Mouse (Mus musculus): Measurements from ENCODE around the gene Slc7a14. TPM values are rescaled to one million over a fixed set of nuclear protein-coding genes. Genes with fewer than 3 reads are reported as not detected.

The Slc7a14 gene
- polyA plus RNA-seq, 1 experiment from 2014 or later: 2.2 TPM

DNA sequence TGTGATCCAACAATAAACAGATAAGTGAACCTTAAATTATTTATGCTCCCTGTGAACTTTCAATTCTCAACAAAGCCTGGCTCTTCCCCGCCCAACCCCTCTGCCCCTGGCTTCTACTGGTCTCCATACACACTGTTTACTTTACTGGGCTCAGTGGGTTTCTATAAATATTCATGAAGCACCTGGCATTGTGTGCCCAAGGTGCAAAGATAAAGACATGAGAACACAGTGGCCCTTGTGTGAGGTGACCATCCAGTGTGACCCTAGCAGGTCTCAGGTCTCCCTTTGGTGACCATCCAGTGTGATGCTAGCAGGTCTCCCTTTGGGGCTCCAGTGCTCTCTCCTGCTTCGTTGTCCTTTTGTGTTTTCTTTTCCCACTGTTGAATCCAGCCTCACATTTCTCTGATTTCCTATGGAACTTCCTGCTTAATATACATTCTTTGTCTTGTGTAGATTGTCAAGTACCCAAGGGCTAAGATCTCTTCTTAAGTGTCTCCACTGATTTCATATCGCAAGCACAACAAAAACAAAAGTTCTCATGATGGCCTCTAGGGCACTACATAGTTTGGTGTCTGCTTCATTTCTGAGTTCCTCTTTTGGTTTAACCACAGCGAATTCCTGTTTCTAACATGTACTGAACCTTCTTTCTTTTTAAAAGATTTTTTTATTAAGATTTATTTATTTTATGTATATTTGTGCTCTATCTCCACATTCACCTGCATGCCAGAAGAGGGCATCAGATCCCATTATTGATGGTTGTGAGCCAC, 40.4 kb downstream of the Slc7a14 start:
- Histone ChIP-seq H3K27me3 (replicated peaks; ENCODE audit: control insufficient read depth, insufficient read depth, low read length) (no peaks in the 10 kb centered on the region), H3K4me2 (ENCODE audit: low read length) (no peak overlapping the region), H3K4me1 (ENCODE audit: control insufficient read depth, insufficient read depth, low read length) (no peaks in the 10 kb centered on the region), H3K27ac (ENCODE audit: low read depth, low read length) (no peak overlapping the region), H3K36me3 (ENCODE audit: control insufficient read depth, insufficient read depth, low read length) (no peaks in the 10 kb centered on the region), H3K4me3 (ENCODE audit: low read depth, low read length) (no peak overlapping the region), H3K9ac (ENCODE audit: low read length) (no peak overlapping the region), H3K9me3 (replicated peaks; ENCODE audit: control insufficient read depth, low read length) (no peaks in the 10 kb centered on the region)
- no peak for DNase-seq (ENCODE audit: low spot score)
- ATAC-seq: no peak
- WGBS: 82% methylated on average over 4 of the region's 4 CpGs

GRCm38 (mm10) chr3:31267921-31268320, 42.3 kb downstream of the Slc7a14 start:
- Histone ChIP-seq H3K4me3 (ENCODE audit: low read depth, low read length) (no peak overlapping the region), H3K9ac (ENCODE audit: low read length) (no peak overlapping the region), H3K27me3 (replicated peaks; ENCODE audit: control insufficient read depth, insufficient read depth, low read length) (no peaks in the 10 kb centered on the region), H3K27ac (ENCODE audit: low read depth, low read length) (no peak overlapping the region), H3K4me1 (ENCODE audit: control insufficient read depth, insufficient read depth, low read length) (no peaks in the 10 kb centered on the region), H3K4me2 (ENCODE audit: low read length) (no peak overlapping the region), H3K36me3 (ENCODE audit: control insufficient read depth, insufficient read depth, low read length) (no peaks in the 10 kb centered on the region), H3K9me3 (replicated peaks; ENCODE audit: control insufficient read depth, low read length) (no peaks in the 10 kb centered on the region)
- WGBS: 90% methylated on average over 2 of the region's 2 CpGs
- no peak for ATAC-seq
- DNase-seq (ENCODE audit: low spot score): no peak

- Histone ChIP-seq H3K4me1 (ENCODE audit: control insufficient read depth, insufficient read depth, low read length) (peaks cover 1% of the 10 kb centered on the region; the same call in 1 of the 2 replicates), H3K9me3 (replicated peaks; ENCODE audit: control insufficient read depth, low read length) (no peaks in the 10 kb centered on the region), H3K27ac (ENCODE audit: low read depth, low read length) (no peak overlapping the region), H3K4me3 (ENCODE audit: low read depth, low read length) (no peak overlapping the region), H3K9ac (ENCODE audit: low read length) (no peak overlapping the region), H3K36me3 (ENCODE audit: control insufficient read depth, insufficient read depth, low read length) (no peaks in the 10 kb centered on the region), H3K4me2 (ENCODE audit: low read length) (no peak overlapping the region), H3K27me3 (replicated peaks; ENCODE audit: control insufficient read depth, insufficient read depth, low read length) (no peaks in the 10 kb centered on the region)
- WGBS: 90% methylated on average over 7 of the region's 7 CpGs
- ATAC-seq (no peak), DNase-seq (ENCODE audit: low spot score) (no peak)
These were observed 43.2 kb downstream of the Slc7a14 start for GRCm38 (mm10) chr3:31266941-31267340.

DNA sequence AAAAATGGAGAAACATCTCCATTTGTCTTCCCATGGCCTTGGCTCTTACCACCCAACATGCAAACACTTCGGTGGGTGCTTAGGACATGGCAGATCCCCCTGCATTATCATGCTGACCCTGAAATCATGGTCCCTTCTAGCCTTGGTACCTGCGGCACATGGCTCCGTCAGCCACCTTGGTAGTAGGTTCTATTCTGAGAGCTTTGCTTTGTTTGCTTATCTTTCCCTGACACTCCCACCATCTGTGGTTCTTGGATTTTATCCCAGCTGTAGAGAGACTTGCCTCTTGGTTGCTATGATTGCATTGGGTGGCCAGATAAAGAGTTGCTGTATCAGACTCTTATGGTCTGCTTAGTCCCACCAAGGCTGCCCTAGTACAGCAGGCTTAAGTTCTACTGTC, 46.6 kb downstream of the Slc7a14 start:
- ATAC-seq: no peak
- 92% methylated on average over 3 of the region's 3 CpGs for WGBS

GRCm38 (mm10) chr3:31261418-31262014, 48.7 kb downstream of the Slc7a14 start:
- H3K4me3 ChIP-seq (ENCODE audit: low read depth, low read length): no peak overlapping the region
- WGBS: 32% methylated on average over 7 of the region's 7 CpGs
- no peaks in the 10 kb centered on the region for H3K27me3 ChIP-seq (replicated peaks; ENCODE audit: control insufficient read depth, insufficient read depth, low read length)
- H3K4me1 ChIP-seq (ENCODE audit: control insufficient read depth, insufficient read depth, low read length): peaks cover 9% of the 10 kb centered on the region
- no peak overlapping the region for H3K4me2 ChIP-seq (ENCODE audit: low read length)
- DNase-seq (ENCODE audit: low spot score) (peak; percentile 28), ATAC-seq (no peak)
- no peaks in the 10 kb centered on the region for H3K9me3 ChIP-seq (replicated peaks; ENCODE audit: control insufficient read depth, low read length)
- H3K36me3 ChIP-seq (ENCODE audit: control insufficient read depth, insufficient read depth, low read length): no peaks in the 10 kb centered on the region
- no peak overlapping the region for H3K27ac ChIP-seq (ENCODE audit: low read depth, low read length)
- H3K9ac ChIP-seq (ENCODE audit: low read length): no peak overlapping the region

More for the DNA sequence above, 46.6 kb downstream of the Slc7a14 start:
- DNase-seq (ENCODE audit: low spot score): no peak
- peaks cover 9% of the 10 kb centered on the region for H3K4me1 ChIP-seq (ENCODE audit: control insufficient read depth, insufficient read depth, low read length)
- H3K4me2 ChIP-seq (ENCODE audit: low read length): no peak overlapping the region
- no peak overlapping the region for H3K9ac ChIP-seq (ENCODE audit: low read length)
- no peaks in the 10 kb centered on the region for H3K36me3 ChIP-seq (ENCODE audit: control insufficient read depth, insufficient read depth, low read length)
- H3K4me3 ChIP-seq (ENCODE audit: low read depth, low read length): no peak overlapping the region
- no peaks in the 10 kb centered on the region for H3K9me3 ChIP-seq (replicated peaks; ENCODE audit: control insufficient read depth, low read length)
- H3K27ac ChIP-seq (ENCODE audit: low read depth, low read length): no peak overlapping the region
- H3K27me3 ChIP-seq (replicated peaks; ENCODE audit: control insufficient read depth, insufficient read depth, low read length): no peaks in the 10 kb centered on the region

- no peak overlapping the region for H3K4me3 ChIP-seq (ENCODE audit: low read depth, low read length)
- WGBS: 36% methylated on average over 3 of the region's 3 CpGs
- ATAC-seq (peak; percentile 8; the same call in 1 of the 2 replicates), DNase-seq (ENCODE audit: low spot score) (no peak)
- H3K36me3 ChIP-seq (ENCODE audit: control insufficient read depth, insufficient read depth, low read length): no peaks in the 10 kb centered on the region
- no peak overlapping the region for H3K4me2 ChIP-seq (ENCODE audit: low read length)
- H3K4me1 ChIP-seq (ENCODE audit: control insufficient read depth, insufficient read depth, low read length): peaks cover 9% of the 10 kb centered on the region
- H3K27ac ChIP-seq (ENCODE audit: low read depth, low read length): no peak overlapping the region
- H3K9me3 ChIP-seq (replicated peaks; ENCODE audit: control insufficient read depth, low read length): no peaks in the 10 kb centered on the region
- no peak overlapping the region for H3K9ac ChIP-seq (ENCODE audit: low read length)
- no peaks in the 10 kb centered on the region for H3K27me3 ChIP-seq (replicated peaks; ENCODE audit: control insufficient read depth, insufficient read depth, low read length)
These were observed 49.2 kb downstream of the Slc7a14 start for GRCm38 (mm10) chr3:31260964-31261346.

DNA sequence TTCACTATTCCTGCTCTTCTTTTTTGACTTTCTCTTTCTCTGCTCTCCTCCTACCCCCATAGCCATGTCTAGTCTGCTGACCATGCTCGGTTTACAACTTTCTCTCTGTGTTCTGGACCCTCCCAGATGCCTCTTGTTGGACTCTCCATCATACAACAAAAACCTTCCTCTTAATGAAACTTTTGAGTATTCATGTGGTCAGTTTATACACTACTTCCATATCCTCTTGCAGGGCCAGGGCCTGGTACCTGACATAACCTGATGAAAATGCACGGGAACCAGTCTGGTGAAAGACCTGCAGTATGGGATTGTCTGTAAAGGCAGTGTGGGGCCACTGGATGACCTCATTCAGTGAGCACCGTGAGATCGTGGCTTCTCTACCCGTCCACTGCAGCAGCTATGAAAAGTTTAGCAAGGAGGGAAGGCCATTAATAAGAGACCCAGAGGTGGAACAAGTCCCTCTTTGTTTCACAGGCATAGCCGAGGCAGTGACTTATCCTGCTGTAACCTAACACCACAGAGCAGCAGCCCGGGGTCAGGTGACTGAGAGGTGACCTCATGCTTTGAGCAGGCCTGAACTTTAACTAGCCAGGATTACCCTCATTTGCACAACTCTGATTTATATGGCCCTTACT, 49.7 kb downstream of the Slc7a14 start:
- H3K27ac ChIP-seq (ENCODE audit: low read depth, low read length): no peak overlapping the region
- no peak overlapping the region for H3K4me3 ChIP-seq (ENCODE audit: low read depth, low read length)
- H3K27me3 ChIP-seq (replicated peaks; ENCODE audit: control insufficient read depth, insufficient read depth, low read length): no peaks in the 10 kb centered on the region
- no peak overlapping the region for H3K4me2 ChIP-seq (ENCODE audit: low read length)
- no peaks in the 10 kb centered on the region for H3K9me3 ChIP-seq (replicated peaks; ENCODE audit: control insufficient read depth, low read length)
- H3K9ac ChIP-seq (ENCODE audit: low read length): no peak overlapping the region
- peaks cover 9% of the 10 kb centered on the region for H3K4me1 ChIP-seq (ENCODE audit: control insufficient read depth, insufficient read depth, low read length)
- WGBS: 14% methylated on average over 7 of the region's 7 CpGs
- H3K36me3 ChIP-seq (ENCODE audit: control insufficient read depth, insufficient read depth, low read length): no peaks in the 10 kb centered on the region
- no peak for DNase-seq (ENCODE audit: low spot score)
- ATAC-seq: peak; percentile 52

GRCm38 (mm10) chr3:31259553-31260255, 50.5 kb downstream of the Slc7a14 start:
- Histone ChIP-seq H3K9ac (ENCODE audit: low read length) (no peak overlapping the region), H3K27ac (ENCODE audit: low read depth, low read length) (no peak overlapping the region), H3K27me3 (replicated peaks; ENCODE audit: control insufficient read depth, insufficient read depth, low read length) (no peaks in the 10 kb centered on the region), H3K4me3 (ENCODE audit: low read depth, low read length) (no peak overlapping the region), H3K36me3 (ENCODE audit: control insufficient read depth, insufficient read depth, low read length) (no peaks in the 10 kb centered on the region), H3K4me2 (ENCODE audit: low read length) (no peak overlapping the region), H3K4me1 (ENCODE audit: control insufficient read depth, insufficient read depth, low read length) (peaks cover 9% of the 10 kb centered on the region), H3K9me3 (replicated peaks; ENCODE audit: control insufficient read depth, low read length) (no peaks in the 10 kb centered on the region)
- DNase-seq (ENCODE audit: low spot score) (no peak), ATAC-seq (no peak)
- WGBS: 68% methylated on average over 7 of the region's 7 CpGs

Measured in forebrain, embryonic 14.5 days (tissue).